Mouse (Mus musculus): ENCODE results near the gene Smarca4. TPM values are rescaled to one million over a fixed set of nuclear protein-coding genes. Genes with fewer than 3 reads are reported as not detected.
"Not testable (repeated sequence)": the region's sequence is repeated elsewhere in the genome, so short reads cannot be mapped to it uniquely, and the experiment has no call there.

Smarca4 gene
- polyA plus RNA-seq, 1 experiment from 2014 or later: 70.9 TPM

DNA sequence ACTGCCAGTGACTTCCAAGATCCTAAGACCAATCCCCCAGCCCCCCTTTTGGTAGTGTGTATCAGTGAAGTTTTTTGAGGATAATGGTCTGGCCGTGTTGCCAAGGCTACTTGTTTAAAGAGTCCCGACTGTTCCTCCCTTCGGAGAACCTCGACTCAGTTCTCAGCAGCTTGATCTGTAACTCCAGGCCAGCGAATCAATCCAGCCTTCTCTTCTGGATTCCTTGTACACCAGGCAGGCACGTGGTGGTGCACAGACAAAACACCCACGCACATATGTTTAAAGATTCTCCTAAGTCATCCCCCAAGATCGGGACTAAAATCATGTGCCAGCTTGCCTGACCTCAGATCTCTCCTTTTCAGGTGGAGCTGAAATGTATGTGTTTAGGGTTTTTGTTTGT is 21.6 kb upstream of the Smarca4 start:
- Histone ChIP-seq H3K4me2 (ENCODE audit: low read depth, low read length) (peak overlapping the region; percentile 89), H3K9ac (ENCODE audit: low read depth, low read length) (peak overlapping the region; percentile 86; the same call in 1 of the 2 replicates), H3K4me1 (ENCODE audit: control insufficient read depth, insufficient read depth, low read length) (peaks cover 16% of the 10 kb centered on the region), H3K36me3 (ENCODE audit: control insufficient read depth, insufficient read depth, low read length) (peaks cover 34% of the 10 kb centered on the region), H3K4me3 (ENCODE audit: low read depth, low read length) (peak overlapping the region; percentile 96; the same call in 1 of the 2 replicates)
- WGBS: 88% methylated on average over 8 of the region's 8 CpGs
- not testable (repeated sequence) for DNase-seq (ENCODE audit: low spot score); H3K9me3 ChIP-seq (ENCODE audit: control insufficient read depth, low read length); H3K27ac ChIP-seq (replicated peaks; ENCODE audit: low read depth, low read length); ATAC-seq (ENCODE audit: low read depth); H3K27me3 ChIP-seq (replicated peaks; ENCODE audit: control insufficient read depth, insufficient read depth, low read length)

DNA sequence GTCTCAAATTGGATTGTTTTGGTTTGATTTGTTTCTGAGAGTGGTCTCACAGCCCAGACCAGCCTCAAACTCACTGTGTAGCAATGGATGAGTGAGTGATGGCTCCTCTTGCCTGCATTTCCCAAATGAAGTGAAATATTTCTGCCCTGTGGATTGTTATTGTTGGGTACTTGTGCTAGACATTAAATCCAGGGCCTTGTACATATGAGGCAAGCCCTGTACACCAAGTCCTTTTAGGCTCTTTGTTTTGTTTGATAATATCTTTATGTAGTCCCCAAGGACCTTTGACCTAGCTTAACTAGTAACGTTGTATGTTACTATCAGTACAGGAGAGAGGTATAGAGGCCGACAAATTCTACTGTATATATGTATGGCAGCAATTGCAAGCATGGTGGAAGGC is 21.1 kb upstream of the Smarca4 start:
- Histone ChIP-seq H3K27me3 (replicated peaks; ENCODE audit: control insufficient read depth, insufficient read depth, low read length) (no peaks in the 10 kb centered on the region), H3K36me3 (ENCODE audit: control insufficient read depth, insufficient read depth, low read length) (peaks cover 29% of the 10 kb centered on the region), H3K9me3 (ENCODE audit: control insufficient read depth, low read length) (no peaks in the 10 kb centered on the region), H3K27ac (replicated peaks; ENCODE audit: low read depth, low read length) (no peak overlapping the region), H3K9ac (ENCODE audit: low read depth, low read length) (no peak overlapping the region), H3K4me3 (ENCODE audit: low read depth, low read length) (no peak overlapping the region), H3K4me1 (ENCODE audit: control insufficient read depth, insufficient read depth, low read length) (peaks cover 16% of the 10 kb centered on the region), H3K4me2 (ENCODE audit: low read depth, low read length) (peak overlapping the region; percentile 89; the same call in 1 of the 2 replicates)
- ATAC-seq (ENCODE audit: low read depth) (no peak), DNase-seq (ENCODE audit: low spot score) (no peak)
- 78% methylated on average over 2 of the region's 2 CpGs for WGBS

GRCm38 (mm10) chr9:21598198-21598597 is 17.8 kb upstream of the Smarca4 start:
- Histone ChIP-seq H3K27ac (replicated peaks; ENCODE audit: low read depth, low read length) (no peak overlapping the region), H3K4me3 (ENCODE audit: low read depth, low read length) (no peak overlapping the region), H3K9me3 (ENCODE audit: control insufficient read depth, low read length) (no peaks in the 10 kb centered on the region), H3K27me3 (replicated peaks; ENCODE audit: control insufficient read depth, insufficient read depth, low read length) (no peaks in the 10 kb centered on the region), H3K4me2 (ENCODE audit: low read depth, low read length) (no peak overlapping the region), H3K36me3 (ENCODE audit: control insufficient read depth, insufficient read depth, low read length) (peaks cover 19% of the 10 kb centered on the region), H3K4me1 (ENCODE audit: control insufficient read depth, insufficient read depth, low read length) (peaks cover 8% of the 10 kb centered on the region; the same call in 1 of the 2 replicates), H3K9ac (ENCODE audit: low read depth, low read length) (no peak overlapping the region)
- no peak for ATAC-seq (ENCODE audit: low read depth)
- no peak for DNase-seq (ENCODE audit: low spot score)
- WGBS: 48% methylated on average over 2 of the region's 2 CpGs

- Histone ChIP-seq H3K4me1 (ENCODE audit: control insufficient read depth, insufficient read depth, low read length) (no peaks in the 10 kb centered on the region), H3K36me3 (ENCODE audit: control insufficient read depth, insufficient read depth, low read length) (peaks cover 10% of the 10 kb centered on the region), H3K9me3 (ENCODE audit: control insufficient read depth, low read length) (no peaks in the 10 kb centered on the region), H3K4me2 (ENCODE audit: low read depth, low read length) (no peak overlapping the region), H3K9ac (ENCODE audit: low read depth, low read length) (no peak overlapping the region), H3K27me3 (replicated peaks; ENCODE audit: control insufficient read depth, insufficient read depth, low read length) (no peaks in the 10 kb centered on the region), H3K27ac (replicated peaks; ENCODE audit: low read depth, low read length) (no peak overlapping the region), H3K4me3 (ENCODE audit: low read depth, low read length) (no peak overlapping the region)
- ATAC-seq (ENCODE audit: low read depth): no peak
- WGBS: 67% methylated on average over 3 of the region's 3 CpGs
- DNase-seq (ENCODE audit: low spot score): no peak
Measured at GRCm38 (mm10) chr9:21600186-21600585, 15.8 kb upstream of the Smarca4 start.

- no peak for DNase-seq (ENCODE audit: low spot score)
- peaks cover 4% of the 10 kb centered on the region; the same call in 1 of the 2 replicates for H3K36me3 ChIP-seq (ENCODE audit: control insufficient read depth, insufficient read depth, low read length)
- no peaks in the 10 kb centered on the region for H3K4me1 ChIP-seq (ENCODE audit: control insufficient read depth, insufficient read depth, low read length)
- H3K4me3 ChIP-seq (ENCODE audit: low read depth, low read length): no peak overlapping the region
- H3K9ac ChIP-seq (ENCODE audit: low read depth, low read length): no peak overlapping the region
- 85% methylated on average over 2 of the region's 2 CpGs for WGBS
- no peaks in the 10 kb centered on the region for H3K27me3 ChIP-seq (replicated peaks; ENCODE audit: control insufficient read depth, insufficient read depth, low read length)
- H3K4me2 ChIP-seq (ENCODE audit: low read depth, low read length): no peak overlapping the region
- no peak overlapping the region for H3K27ac ChIP-seq (replicated peaks; ENCODE audit: low read depth, low read length)
- ATAC-seq (ENCODE audit: low read depth): no peak
- H3K9me3 ChIP-seq (ENCODE audit: control insufficient read depth, low read length): no peaks in the 10 kb centered on the region
Measured at GRCm38 (mm10) chr9:21601073-21601472, 14.9 kb upstream of the Smarca4 start.

- Histone ChIP-seq H3K4me1 (ENCODE audit: control insufficient read depth, insufficient read depth, low read length) (no peaks in the 10 kb centered on the region), H3K4me2 (ENCODE audit: low read depth, low read length) (no peak overlapping the region), H3K9ac (ENCODE audit: low read depth, low read length) (no peak overlapping the region), H3K4me3 (ENCODE audit: low read depth, low read length) (no peak overlapping the region), H3K27ac (replicated peaks; ENCODE audit: low read depth, low read length) (no peak overlapping the region), H3K27me3 (replicated peaks; ENCODE audit: control insufficient read depth, insufficient read depth, low read length) (no peaks in the 10 kb centered on the region), H3K36me3 (ENCODE audit: control insufficient read depth, insufficient read depth, low read length) (no peaks in the 10 kb centered on the region; the same call in 1 of the 2 replicates), H3K9me3 (ENCODE audit: control insufficient read depth, low read length) (no peaks in the 10 kb centered on the region)
- peak; percentile 82 for ATAC-seq (ENCODE audit: low read depth)
- DNase-seq (ENCODE audit: low spot score): peak; percentile 84
- WGBS: 48% methylated on average over 10 of the region's 10 CpGs
Measured at GRCm38 (mm10) chr9:21601722-21602399, 14.1 kb upstream of the Smarca4 start.

- no peaks in the 10 kb centered on the region for H3K36me3 ChIP-seq (ENCODE audit: control insufficient read depth, insufficient read depth, low read length)
- no peak overlapping the region for H3K4me3 ChIP-seq (ENCODE audit: low read depth, low read length)
- H3K27me3 ChIP-seq (replicated peaks; ENCODE audit: control insufficient read depth, insufficient read depth, low read length): no peaks in the 10 kb centered on the region
- H3K27ac ChIP-seq (replicated peaks; ENCODE audit: low read depth, low read length): no peak overlapping the region
- 73% methylated on average over 5 of the region's 5 CpGs for WGBS
- H3K4me1 ChIP-seq (ENCODE audit: control insufficient read depth, insufficient read depth, low read length): no peaks in the 10 kb centered on the region
- no peak for DNase-seq (ENCODE audit: low spot score)
- H3K9me3 ChIP-seq (ENCODE audit: control insufficient read depth, low read length): no peaks in the 10 kb centered on the region
- no peak for ATAC-seq (ENCODE audit: low read depth)
- no peak overlapping the region for H3K4me2 ChIP-seq (ENCODE audit: low read depth, low read length)
- no peak overlapping the region for H3K9ac ChIP-seq (ENCODE audit: low read depth, low read length)
Measured at GRCm38 (mm10) chr9:21604119-21604518, 11.8 kb upstream of the Smarca4 start.

DNA sequence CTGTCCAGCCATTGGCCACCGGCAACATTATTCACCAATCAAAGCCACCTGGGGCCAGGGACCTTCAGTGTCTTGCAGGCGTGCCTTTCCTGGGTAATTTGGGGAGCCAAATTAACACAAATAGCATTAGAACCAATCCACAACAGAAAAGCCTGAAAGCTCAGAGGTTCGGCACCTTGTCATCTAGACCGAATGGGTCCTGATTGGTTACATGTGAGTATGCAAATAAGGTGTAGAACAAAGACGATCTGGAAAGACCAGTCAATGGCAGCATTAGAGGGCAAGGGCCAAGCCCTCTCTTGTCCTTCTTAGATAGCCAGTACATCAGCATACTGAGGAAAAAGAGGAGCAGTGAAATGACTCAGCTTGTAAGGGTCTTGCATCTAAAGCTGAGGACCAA is 10.1 kb upstream of the Smarca4 start:
- H3K9me3 ChIP-seq (ENCODE audit: control insufficient read depth, low read length): no peaks in the 10 kb centered on the region
- no peaks in the 10 kb centered on the region for H3K36me3 ChIP-seq (ENCODE audit: control insufficient read depth, insufficient read depth, low read length)
- H3K27me3 ChIP-seq (replicated peaks; ENCODE audit: control insufficient read depth, insufficient read depth, low read length): no peaks in the 10 kb centered on the region
- H3K4me1 ChIP-seq (ENCODE audit: control insufficient read depth, insufficient read depth, low read length): no peaks in the 10 kb centered on the region
- ATAC-seq (ENCODE audit: low read depth) (no peak), DNase-seq (ENCODE audit: low spot score) (no peak)
- H3K4me3 ChIP-seq (ENCODE audit: low read depth, low read length): no peak overlapping the region
- WGBS: 64% methylated on average over 5 of the region's 5 CpGs
- no peak overlapping the region for H3K4me2 ChIP-seq (ENCODE audit: low read depth, low read length)
- H3K9ac ChIP-seq (ENCODE audit: low read depth, low read length): no peak overlapping the region
- no peak overlapping the region for H3K27ac ChIP-seq (replicated peaks; ENCODE audit: low read depth, low read length)

GRCm38 (mm10) chr9:21606648-21607047 is 9.3 kb upstream of the Smarca4 start:
- ATAC-seq (ENCODE audit: low read depth) (no peak), DNase-seq (ENCODE audit: low spot score) (no peak)
- Histone ChIP-seq H3K27me3 (replicated peaks; ENCODE audit: control insufficient read depth, insufficient read depth, low read length) (no peaks in the 10 kb centered on the region), H3K9ac (ENCODE audit: low read depth, low read length) (no peak overlapping the region), H3K4me2 (ENCODE audit: low read depth, low read length) (no peak overlapping the region), H3K27ac (replicated peaks; ENCODE audit: low read depth, low read length) (no peak overlapping the region), H3K9me3 (ENCODE audit: control insufficient read depth, low read length) (no peaks in the 10 kb centered on the region), H3K4me3 (ENCODE audit: low read depth, low read length) (no peak overlapping the region), H3K36me3 (ENCODE audit: control insufficient read depth, insufficient read depth, low read length) (no peaks in the 10 kb centered on the region), H3K4me1 (ENCODE audit: control insufficient read depth, insufficient read depth, low read length) (no peaks in the 10 kb centered on the region)
- 75% methylated on average over 1 of the region's 1 CpGs for WGBS

Measured in embryonic facial prominence, embryonic 14.5 days (tissue).